Mouse (Mus musculus) Muller cell, postnatal 12 days (primary cell): Measurements from ENCODE around the gene Fuca1.

Source experiments
- DNase-seq: peaks from one replicate; pipeline ENCODE4 v3.0.0-alpha.2; 2015; ENCODE audit errors: inconsistent ontology term

Fuca1 gene

DNA sequence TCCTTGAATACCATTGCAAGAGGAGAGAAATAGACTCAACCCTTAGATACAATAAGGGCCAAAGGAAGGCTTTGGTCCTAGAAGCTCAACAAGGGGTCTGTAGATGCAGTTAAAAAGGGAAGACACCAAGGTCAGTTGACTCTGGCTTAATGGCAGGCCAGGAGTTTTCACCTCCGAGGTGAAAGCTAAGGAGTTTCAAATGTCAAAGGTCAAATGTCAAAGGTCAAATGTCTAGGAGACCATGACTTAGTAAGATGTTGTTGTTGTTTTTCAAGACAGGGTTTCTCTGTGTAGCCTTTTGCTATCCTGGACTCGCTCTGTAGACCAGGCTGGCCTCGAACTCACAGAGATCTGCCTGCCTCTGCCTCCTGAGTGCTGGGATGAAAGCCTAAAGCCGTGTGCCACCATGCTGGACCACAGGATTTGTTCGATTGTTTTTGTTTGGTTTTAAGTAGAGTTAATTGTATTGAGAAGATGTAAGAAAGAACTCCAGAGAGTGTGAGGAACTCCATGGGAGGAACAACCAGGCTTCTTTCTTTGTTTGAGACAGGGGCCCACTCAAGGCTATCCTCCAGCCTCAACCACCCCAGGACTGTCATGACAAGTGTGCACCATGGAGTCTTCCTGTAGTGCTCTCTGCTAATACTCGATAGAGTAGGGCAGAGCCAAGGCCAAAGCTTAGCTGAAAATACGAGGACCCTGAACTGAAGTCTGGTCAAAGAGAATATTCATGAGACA is 31.2 kb upstream of the Fuca1 start:
- no peak for DNase-seq

DNA sequence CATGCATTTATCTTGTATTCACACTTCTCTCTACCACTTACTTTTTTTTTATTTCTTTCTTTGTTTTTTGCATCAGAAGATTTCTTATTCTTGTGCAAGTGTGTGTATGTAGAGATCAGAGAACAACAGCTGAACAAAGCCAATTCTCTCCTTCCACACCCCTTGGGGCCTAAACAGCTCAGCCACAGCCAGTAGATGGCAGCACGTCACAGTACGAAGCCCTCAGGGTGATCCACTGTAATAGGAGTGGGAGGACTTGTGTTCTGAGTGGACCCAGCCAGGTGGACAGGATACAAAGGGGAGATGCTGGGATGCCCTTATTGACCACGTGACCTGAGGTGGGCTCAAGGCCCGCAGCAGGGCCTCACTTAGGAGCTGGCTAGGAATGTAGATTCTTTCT is 30.7 kb upstream of the Fuca1 start:
- DNase-seq = peak; percentile 74

- no peak for DNase-seq
These were observed 29.0 kb upstream of the Fuca1 start for GRCm38 (mm10) chr4:135891539-135891938.

GRCm38 (mm10) chr4:135892884-135893283 is 27.7 kb upstream of the Fuca1 start:
- peak; percentile 6 for DNase-seq

- DNase-seq = no peak
These were observed 25.4 kb upstream of the Fuca1 start, which contains the start of gene Cnr2 for GRCm38 (mm10) chr4:135895071-135895571. Gene Cnr2 (plus strand): TSS chr4:135895394.

DNA sequence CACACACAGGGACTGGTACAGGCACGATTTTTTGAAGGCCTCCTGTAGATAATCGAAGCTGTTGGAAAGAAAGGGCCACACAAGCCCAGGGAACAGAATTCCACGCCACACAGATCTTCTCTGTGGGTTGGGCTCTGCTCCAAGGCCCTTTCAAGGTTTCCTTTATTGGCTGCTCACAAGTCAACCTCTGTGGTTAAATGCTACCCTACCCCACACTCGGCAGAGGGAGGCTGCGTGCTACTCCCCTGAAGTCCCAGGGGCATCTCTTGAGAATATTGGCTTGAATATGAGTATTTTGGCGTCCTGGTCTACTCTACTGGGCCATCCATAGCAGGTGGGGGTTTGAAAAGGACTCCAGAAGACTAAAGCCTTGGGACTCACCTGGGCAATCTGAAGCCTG is 24.4 kb upstream of the Fuca1 start:
- no peak for DNase-seq

DNA sequence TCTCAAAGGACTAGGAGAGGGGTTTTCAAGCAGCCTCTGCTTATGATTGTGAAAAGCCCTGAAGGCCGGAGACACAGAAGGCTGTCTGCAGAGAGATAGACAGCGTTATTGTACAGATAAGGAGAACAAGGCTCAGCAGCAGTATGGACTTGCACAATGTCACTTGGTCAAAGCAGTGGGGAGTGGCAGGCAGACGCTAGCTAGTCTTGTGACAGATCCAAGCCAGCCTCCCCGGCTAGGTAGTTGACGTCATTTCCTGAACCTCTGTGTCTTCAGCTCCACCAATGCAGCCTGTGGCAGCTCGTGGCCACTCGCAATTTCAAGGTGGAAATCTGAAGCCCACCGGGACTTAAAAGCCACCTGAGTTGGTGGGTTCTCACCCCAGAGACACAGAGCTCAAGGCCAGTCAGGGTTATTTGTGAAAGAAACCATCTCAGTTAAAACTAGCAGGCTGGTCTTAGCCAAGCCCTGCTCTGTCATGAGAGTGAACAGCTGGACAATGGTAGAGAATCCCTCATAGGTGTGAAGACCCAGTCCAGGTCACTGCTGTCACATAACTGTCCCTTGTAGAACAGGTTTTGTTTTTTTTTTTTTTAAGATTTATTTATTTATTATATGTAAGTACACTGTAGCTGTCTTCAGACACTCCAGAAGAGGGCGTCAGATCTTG is 22.0 kb upstream of the Fuca1 start:
- no peak for DNase-seq

- no peak for DNase-seq
These were observed 21.5 kb upstream of the Fuca1 start for GRCm38 (mm10) chr4:135899050-135899448.

DNA sequence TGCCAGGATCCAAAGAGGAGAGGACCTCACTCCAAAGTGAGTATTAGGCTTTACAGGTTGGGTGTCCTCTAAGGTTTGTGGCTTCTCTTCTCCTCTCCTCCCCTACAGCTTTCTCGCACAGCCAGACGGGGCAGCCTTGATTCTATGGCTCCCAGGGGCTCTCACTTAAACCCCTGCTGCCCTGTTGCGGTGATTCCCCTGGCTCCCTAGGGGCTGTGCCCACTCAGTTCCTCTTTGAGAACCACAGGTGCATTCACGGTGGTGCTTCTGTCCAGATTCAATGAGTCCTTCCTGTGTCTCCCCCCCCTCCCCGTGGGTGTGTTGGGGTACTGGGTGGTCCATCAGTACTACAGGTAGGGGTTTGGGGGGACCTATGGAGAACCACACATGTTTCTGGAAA is 20.5 kb upstream of the Fuca1 start:
- DNase-seq = no peak

DNA sequence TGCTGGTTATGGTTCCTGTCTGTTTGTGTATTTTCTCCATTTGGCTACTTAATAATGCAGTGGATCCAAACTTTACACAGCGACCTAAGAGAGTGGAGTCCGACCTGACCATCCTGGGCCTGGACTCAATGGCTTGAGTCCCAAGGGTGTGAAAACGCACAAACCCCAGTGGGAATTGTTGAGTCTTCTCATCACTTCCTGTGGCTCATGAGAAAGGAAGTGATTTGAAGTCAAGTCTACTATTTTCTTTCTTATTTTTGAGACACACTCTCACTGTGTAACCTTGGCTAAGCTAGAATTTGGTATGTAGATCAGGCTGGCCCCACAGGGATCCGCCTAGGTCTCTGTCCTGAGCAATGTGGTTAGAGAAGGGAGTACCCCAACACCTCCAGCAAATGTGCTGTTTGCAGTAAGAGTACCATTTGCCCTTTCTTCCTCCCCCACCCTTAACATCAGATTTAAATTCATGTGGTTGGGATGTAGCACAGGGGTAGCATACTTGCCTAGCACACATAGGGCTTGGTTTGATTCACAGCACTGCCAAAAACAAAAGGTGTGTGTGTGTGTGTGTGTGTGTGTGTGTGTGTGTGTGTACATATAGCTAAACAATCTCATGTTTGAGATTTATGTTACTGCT is 17.8 kb upstream of the Fuca1 start:
- DNase-seq = no peak

- DNase-seq = no peak
These were observed 15.7 kb upstream of the Fuca1 start for GRCm38 (mm10) chr4:135904810-135905209.

- DNase-seq = no peak
These were observed 13.9 kb upstream of the Fuca1 start for GRCm38 (mm10) chr4:135906633-135907032.

DNA sequence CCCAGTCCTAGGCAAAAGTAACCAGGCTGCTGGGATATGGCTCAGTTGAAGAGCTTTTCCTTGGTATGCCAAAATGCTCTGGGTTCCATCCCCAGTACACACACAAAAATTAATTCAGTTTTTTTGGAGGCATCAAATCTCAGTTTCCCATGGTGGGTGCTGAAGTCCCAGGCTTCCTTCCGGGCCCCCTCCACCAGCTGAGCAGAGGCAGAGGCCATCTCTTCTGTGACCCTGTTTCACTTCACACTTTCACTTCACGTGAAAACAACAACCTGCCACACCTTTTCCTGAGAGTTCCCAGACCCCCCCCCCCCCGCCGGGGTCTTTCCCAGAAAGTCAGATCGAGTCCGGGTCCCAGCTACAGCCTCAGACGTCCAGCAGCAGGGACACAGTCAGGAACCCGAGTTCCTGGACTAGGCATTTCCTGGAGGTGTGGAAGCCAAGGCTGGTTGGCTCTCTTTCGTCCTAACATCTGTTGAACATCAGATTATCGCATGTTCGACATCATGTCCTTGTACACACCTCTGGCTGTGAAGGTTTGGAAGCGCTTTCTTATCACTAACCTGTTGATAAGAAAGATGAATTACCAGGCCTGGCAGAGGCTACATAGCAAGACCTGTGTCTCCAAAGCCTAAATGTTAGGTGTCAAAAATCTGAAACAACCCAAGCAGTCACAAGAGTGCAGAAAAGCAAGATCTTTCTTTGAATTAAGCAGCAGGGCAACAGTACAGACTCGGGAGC is 11.0 kb upstream of the Fuca1 start:
- DNase-seq = no peak

DNA sequence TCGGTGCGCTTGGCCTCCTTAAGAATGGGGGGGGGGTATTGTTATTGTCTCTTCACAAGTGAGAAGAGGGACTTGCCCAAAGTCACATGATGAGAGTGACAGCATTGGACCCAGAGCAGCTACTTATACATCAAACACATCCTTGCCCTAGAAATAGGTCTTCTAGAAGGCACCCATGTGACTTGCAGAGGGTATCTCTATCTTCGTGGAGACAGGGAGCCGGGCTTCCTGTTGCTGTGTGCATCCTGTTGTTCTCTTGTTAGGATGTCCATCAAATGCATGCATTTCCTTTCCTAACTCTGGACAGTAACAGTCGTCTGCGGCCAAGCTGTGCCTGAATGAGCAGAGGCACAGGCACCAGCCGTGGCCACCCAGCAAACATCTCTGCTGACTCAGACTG is 9.0 kb upstream of the Fuca1 start:
- DNase-seq = no peak

- DNase-seq = no peak
These were observed 8.4 kb upstream of the Fuca1 start for GRCm38 (mm10) chr4:135912164-135912563.

DNA sequence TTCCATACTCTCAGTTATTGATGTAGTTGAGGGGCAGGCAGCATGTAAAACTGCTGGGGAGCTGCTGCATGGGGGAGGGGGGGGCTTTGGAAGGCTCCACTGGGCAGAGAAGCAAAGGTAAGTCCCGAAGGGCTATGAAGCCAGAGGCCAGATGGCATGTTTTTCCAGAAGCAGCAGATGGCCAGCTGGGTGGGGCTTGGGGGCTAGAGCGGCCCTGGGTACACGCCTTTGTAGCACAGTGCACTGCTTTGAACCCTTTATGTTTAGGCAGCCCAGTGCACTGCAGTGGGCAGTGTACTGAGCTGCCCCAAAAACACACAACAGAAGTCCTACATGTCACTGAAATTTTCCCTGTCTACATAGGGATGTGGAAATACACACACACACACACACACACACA is 7.7 kb upstream of the Fuca1 start:
- DNase-seq = no peak

DNA sequence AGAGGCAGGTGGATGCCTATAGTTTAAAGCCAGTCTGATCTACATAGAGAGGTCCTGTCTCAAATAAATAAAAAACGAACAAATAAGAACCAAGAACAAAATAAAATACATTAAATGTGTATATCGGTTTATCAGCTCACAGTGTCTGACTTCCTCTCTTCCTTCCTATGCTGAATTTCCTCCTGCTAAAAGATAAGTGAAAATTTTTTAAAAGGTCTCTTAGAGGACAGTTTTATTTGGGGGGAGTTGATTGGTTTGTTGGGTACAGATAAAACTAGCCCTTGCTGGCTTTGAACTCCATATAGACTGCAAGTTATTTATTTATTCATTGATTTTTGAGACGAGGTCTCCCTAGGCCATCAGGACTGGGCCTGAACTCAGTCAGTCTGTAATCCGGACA is 7.1 kb upstream of the Fuca1 start:
- no peak for DNase-seq

GRCm38 (mm10) chr4:135918635-135919279 is 1.8 kb upstream of the Fuca1 start:
- DNase-seq = no peak

DNA sequence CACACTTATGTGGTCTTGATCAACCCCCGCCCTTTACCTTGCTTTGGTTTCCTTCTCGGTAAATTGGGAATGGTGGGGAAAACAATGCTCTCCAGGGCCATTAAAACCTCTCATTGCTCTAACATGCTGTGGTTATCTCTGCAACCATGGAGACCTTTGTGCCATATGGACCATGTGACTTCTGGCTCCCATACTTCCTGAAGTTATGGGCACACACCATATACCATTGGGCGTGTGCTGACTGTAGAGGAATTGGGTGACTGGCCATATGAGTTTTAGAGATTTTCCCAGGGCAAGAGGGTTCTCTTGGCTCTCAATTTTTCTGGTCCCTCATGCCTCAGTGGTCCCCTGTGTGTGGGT is 1.3 kb upstream of the Fuca1 start:
- DNase-seq = no peak

- peak; percentile 43 for DNase-seq
These were observed 954 bp downstream of the Fuca1 start for GRCm38 (mm10) chr4:135921257-135922120.

DNA sequence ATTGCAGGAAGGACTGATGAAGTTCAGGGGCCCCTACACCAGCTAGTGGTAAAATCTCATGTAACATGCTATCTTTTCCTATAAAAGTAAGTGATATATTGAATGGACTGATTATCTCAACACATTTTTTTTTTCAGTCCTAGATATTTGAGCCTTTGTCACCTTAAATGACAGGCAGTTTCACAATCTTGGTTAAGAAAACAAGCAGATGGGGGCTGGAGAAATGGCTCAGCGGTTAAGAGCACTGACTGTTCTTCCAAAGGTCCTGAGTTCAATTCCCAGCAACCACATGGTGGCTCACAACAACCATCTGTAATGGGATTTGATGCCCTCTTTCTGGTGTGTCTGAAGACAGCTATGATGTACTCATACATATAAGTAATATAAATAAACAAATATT is 1.7 kb downstream of the Fuca1 start:
- DNase-seq = no peak
